Mouse (Mus musculus) cerebral cortex, adult 2 months (tissue): ENCODE results near the gene Bex3.

Source experiments
- WGBS: fragments of 180-500 bp; shearing (Covaris S2); methylation state at CpG from one replicate; pipeline ENCODE4 v1.1.7; 2018; 5-methylcytosine and 5-hydroxymethylcytosine counted together

Bex3 gene

GRCm38 (mm10) chrX:136269743-136270392, at the start of gene Bex3:
Bex3 (plus strand) TSS chrX:136270253.
- 75% methylated on average over 4 of the region's 30 CpGs for WGBS

- 79% methylated on average over 6 of the region's 6 CpGs for WGBS
These were observed 46.3 kb upstream of the Bex3 start for GRCm38 (mm10) chrX:136223714-136224113.

GRCm38 (mm10) chrX:136227768-136228167, 42.3 kb upstream of the Bex3 start:
- 63% methylated on average over 5 of the region's 5 CpGs for WGBS

- WGBS: 25% methylated on average over 3 of the region's 3 CpGs
These were observed 31.9 kb upstream of the Bex3 start for GRCm38 (mm10) chrX:136238118-136238517.

- 89% methylated on average over 2 of the region's 2 CpGs for WGBS
These were observed 26.9 kb upstream of the Bex3 start for GRCm38 (mm10) chrX:136243181-136243580.

- 5% methylated on average over 20 of the region's 20 CpGs for WGBS
These were observed 25.4 kb upstream of the Bex3 start, which contains the start of gene Tceal9 for GRCm38 (mm10) chrX:136244574-136245229. Tceal9 (plus strand) TSS chrX:136245079.

GRCm38 (mm10) chrX:136245521-136246071, 24.5 kb upstream of the Bex3 start:
- WGBS: 6% methylated on average over 14 of the region's 15 CpGs

GRCm38 (mm10) chrX:136248811-136249210, 21.2 kb upstream of the Bex3 start:
- WGBS: 69% methylated on average over 6 of the region's 6 CpGs

GRCm38 (mm10) chrX:136249671-136250070, 20.4 kb upstream of the Bex3 start:
- whole genome bisulfite sequencing: 76% methylated on average over 7 of the region's 7 CpGs

GRCm38 (mm10) chrX:136252023-136252729, 17.9 kb upstream of the Bex3 start:
- 64% methylated on average over 6 of the region's 6 CpGs for WGBS

GRCm38 (mm10) chrX:136267720-136268119, 2.3 kb upstream of the Bex3 start:
- WGBS: 73% methylated on average over 5 of the region's 5 CpGs

GRCm38 (mm10) chrX:136268173-136268572, 1.9 kb upstream of the Bex3 start:
- 88% methylated on average over 4 of the region's 4 CpGs for WGBS

GRCm38 (mm10) chrX:136270393-136271111, 499 bp downstream of the Bex3 start:
- 0% methylated on average over 9 of the region's 60 CpGs for WGBS

- WGBS: 38% methylated on average over 3 of the region's 3 CpGs
These were observed 4.5 kb downstream of the Bex3 start for GRCm38 (mm10) chrX:136274542-136274941.

GRCm38 (mm10) chrX:136275386-136275785, 5.3 kb downstream of the Bex3 start:
- 59% methylated on average over 3 of the region's 3 CpGs for WGBS

- WGBS: 67% methylated on average over 7 of the region's 7 CpGs
These were observed 7.5 kb downstream of the Bex3 start for GRCm38 (mm10) chrX:136277577-136277976.

- 51% methylated on average over 5 of the region's 5 CpGs for WGBS
These were observed 9.4 kb downstream of the Bex3 start for GRCm38 (mm10) chrX:136279410-136279809.

GRCm38 (mm10) chrX:136290817-136291281, 20.8 kb downstream of the Bex3 start:
- 13% methylated on average over 8 of the region's 8 CpGs for WGBS

- WGBS: 69% methylated on average over 1 of the region's 1 CpGs
These were observed 36.1 kb downstream of the Bex3 start for GRCm38 (mm10) chrX:136306196-136306595.

- WGBS: 22% methylated on average over 4 of the region's 4 CpGs
These were observed 43.2 kb downstream of the Bex3 start for GRCm38 (mm10) chrX:136313303-136313702.

GRCm38 (mm10) chrX:136313792-136314564, 43.9 kb downstream of the Bex3 start:
- WGBS: 21% methylated on average over 8 of the region's 8 CpGs
